Mouse (Mus musculus): ENCODE data around the gene Rcc1l.
A peak's percentile ranks its signal among the peaks of the same experiment; 100 is the strongest.

The Rcc1l gene

DNA sequence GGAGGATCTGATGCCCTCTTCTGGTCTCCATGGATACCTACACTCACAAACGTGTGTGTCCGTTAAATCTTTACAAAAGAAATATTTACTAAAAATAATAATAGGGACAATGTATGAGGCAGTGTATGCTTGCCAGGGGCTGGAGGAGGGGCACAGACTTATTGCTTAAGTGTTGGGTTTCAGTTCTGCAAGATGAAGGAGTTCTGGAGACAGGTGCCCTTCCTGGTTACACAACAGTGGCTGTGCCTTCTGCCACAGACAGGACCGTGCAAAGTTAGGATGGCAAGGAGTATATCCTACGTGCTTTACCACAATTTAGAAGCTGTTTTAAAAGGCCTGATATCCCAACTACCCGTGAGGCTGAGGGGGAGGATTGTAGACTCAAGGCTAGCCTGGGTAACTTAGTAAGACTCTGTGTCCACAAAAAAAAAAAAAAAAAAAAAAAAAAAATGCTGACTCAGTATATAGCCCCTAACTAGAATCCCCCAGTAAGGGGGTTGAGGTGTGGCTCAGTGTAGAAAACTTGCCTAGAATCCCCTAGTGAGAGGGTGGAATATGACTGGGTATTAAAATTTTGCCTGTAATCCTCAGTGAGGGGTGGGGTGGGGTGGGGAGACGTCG, 60.8 kb downstream of the Rcc1l start:
- DNase-seq (ENCODE audit: low spot score), result no peak

DNA sequence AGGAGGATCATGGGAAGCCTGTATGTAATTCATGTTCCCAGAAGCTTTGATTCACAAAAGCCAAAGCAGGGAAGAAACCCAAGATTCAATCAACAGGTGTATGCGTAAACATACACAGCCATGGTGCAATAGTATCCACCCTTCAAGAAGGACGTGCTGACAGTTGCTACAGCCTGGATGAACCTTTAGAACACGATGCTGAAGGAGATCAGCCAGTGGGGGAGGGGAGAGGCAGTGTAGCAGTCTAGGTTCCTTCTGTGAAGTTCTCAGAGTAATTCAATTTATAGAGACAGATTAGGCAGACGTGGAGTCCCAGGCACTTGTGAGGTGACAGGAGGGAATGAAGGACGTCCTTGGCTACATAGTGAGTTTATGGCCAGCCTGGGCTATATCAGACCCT, 61.6 kb downstream of the Rcc1l start:
- no peak for DNase-seq (ENCODE audit: low spot score)

DNA sequence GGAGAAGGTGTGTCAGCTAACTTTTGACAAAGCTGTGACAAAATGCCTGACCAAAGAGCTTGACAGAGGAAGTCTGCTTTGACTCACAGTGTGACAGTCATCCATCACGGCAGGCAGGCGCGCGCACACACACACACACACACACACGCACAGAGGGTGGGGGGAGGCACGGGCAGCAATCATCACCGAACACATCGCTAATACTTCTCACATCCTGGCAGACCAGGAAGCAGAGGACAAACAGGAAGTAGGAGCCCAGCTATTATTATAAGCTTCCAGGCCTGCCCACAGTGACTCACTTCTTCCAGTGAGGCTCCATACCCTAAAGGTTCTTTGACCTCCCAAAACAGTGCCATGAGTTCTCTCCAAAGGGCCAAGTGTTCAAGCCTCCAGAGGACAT, 70.7 kb downstream of the Rcc1l start:
- no peak for DNase-seq (ENCODE audit: low spot score)

DNA sequence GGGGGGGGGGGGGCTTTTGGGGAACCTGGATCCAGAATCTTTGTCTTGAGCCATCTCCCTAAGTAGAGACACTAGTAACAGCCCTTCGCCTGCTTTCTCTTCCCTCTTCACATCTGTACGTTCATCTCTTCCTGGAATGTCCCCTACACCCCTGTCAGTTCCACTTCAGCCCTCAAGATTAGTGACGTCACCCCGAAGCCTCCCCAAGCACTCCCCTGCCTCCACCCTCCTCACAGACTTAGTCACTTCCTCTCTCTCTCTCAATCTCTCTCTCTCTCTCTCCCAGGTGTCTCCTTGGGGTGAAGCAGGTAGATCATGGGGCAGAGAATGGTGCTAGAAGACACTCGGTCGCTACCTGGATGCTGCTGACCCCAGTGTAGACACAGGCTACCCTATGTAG, 73.9 kb downstream of the Rcc1l start:
- no peak for DNase-seq (ENCODE audit: low spot score)

DNA sequence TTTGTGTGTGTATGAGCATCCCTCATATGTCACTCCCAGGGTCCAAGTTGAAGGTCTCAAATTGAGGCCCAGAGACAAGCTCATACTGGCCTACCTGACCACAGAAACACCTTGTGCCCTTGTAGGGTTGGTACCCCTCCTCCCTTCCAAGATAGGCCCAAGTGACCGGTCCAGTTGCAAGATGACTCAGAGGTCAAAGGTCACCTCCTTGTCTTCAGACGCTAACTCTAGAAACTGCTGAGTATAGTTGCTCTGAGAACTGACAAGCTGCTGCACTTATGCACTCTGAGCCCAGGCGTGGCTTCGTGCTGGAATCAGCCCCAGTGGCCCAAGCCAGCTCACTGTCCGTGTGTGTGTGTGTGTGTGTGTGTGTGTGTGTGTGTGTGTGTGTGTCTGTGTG, 74.7 kb downstream of the Rcc1l start:
- peak; percentile 40 for DNase-seq (ENCODE audit: low spot score)

DNA sequence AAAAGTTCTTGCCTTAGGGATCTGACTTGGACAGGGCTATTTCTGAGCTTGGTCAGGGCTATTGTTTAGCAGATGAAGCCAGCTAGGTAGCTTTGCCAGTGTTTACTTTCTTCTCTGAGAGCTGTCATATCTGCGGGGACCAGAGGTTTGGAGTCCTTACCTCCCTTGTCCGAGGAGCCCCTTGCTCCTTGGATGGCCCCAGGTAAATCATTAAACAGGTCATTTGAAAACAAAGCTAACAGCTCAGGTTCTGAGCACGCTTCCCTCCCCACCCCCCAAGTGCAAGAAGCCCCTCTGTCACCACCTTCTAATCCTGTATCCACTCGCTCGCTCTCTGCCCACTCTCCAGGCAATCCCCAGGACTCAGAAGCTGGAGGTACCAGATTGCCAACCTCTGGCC, 75.3 kb downstream of the Rcc1l start:
- DNase-seq (ENCODE audit: low spot score), result no peak

DNA sequence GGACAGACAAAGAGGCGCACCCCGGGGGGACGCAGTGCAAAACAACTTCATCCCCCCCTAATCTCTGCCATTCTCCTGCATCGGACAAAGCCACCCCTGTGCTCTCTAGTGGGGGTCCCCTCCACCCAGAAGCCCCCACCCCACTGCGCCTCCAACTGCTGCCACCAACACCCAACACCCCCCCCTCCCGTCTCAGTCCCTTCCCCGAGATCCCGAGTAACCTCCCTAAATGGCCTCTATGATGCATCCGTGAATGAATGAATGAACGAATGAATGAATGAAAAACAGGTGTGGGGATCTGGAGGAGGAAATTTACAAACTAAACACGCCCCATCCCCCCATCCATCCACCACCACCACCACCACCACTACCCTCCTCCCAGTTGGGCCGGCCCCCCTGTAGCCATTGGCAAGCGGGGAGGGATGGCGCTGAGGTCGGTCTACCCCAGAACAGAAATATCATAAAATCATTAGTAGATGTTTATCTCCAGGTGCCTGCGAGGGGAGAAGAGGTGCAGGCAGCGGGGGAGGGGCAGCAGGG, 76.3 kb downstream of the Rcc1l start:
- DNase-seq (ENCODE audit: low spot score), result peak; percentile 40

DNA sequence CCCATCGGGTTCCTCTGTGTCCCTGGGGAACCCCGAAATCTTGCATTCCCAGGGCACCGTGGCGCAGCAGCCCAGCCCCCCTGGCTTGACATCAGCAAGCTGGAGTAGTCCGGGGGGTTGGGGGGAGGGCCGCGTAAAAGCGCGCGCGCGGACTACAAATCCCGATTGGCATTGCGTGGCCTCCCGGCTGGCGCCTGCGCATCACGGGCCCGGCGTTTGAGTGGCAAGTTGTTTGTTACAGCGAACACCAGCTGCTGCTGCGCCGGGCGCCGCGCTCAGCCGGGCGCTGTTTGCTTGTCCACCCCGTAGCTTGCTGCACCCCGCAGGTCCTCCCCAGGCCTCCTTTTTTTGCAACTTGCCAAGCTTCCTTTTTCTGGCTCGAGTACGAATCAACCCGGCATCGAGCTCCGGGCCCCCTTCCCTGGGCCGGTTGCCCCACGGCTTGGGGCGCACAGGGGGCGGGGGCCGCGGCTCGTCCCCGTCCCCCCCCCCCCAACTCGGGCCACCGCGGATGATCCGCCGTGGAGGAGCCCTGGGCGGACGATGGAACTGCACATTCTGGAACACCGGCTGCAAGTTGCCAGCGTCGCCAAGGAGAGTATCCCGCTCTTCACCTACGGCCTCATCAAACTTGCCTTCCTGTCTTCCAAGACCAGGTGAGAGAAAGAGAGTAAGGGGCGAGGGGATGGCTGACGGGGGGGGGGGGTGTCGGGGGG, 76.9 kb downstream of the Rcc1l start, which contains the start of gene Castor2:
Gene Castor2 (plus strand): TSS at position 216 of the 716 bp plus-strand sequence.
- peak; percentile 96 for DNase-seq (ENCODE audit: low spot score)

DNA sequence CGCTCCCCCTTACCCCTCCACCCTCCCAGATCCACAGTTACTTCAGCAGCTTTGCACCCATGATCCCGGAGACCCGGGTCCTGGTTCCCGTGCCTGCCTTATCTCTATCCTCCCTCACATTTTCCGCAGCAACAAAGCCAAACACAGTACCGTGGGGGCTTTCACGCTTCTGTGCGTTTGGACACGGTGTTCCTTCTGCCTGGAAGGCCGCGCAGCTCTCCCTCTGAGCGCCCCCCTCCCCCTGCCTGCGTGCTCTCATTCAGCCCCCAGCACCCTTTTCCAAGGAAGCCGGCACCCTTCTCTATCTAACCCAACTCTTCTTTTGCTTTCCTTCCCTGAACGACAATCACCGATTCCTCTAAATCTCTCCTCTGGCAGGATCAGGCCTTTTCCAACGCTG, 77.6 kb downstream of the Rcc1l start:
- DNase-seq (ENCODE audit: low spot score), result no peak

DNA sequence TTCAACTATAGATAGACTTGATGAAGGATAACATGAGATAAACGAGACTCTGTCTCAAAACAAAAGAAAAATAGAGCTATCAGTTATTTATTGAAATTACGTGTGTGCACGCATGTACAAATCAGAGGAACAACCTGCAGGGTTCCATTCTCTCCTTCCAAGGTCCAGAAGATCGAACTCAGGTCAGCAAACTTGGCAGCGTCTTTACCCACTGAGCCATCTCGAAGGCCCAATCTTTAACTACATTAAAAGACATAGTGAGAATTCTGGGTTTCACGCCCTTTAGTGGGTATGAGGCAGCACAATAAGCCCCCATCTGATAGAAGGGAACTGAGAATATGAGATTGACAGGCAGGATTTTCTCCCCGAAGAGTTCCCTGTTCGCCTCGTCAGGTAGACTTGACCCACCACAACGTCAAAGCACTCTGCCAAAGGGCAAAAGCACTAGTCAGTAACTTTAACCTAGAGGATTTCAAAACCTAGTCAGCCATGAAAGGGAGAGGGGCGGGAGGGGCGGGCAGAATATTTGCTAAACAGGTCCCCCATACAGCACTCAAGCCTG, 78.2 kb downstream of the Rcc1l start:
- no peak for DNase-seq (ENCODE audit: low spot score)
